Mouse (Mus musculus) liver, embryonic 13.5 days (tissue): Measurements from ENCODE around the gene Bad. TPM values are rescaled to one million over a fixed set of nuclear protein-coding genes. Genes with fewer than 3 reads are reported as not detected.

ENCODE experiments used
- ATAC-seq: fragments of 200-750 bp; cut with Nextera tagmentation; 2 replicates; pipeline ENCODE4 v1.8.0; 2017; ENCODE audit warnings: low read depth, mild to moderate bottlenecking, moderate number of reproducible peaks, moderate library complexity
- DNase-seq: peaks from one replicate; pipeline ENCODE4 v3.0.0; 2022
- H3K27ac ChIP-seq: fragments of 300-500 bp; sonication (generic); 2 replicates; pipeline ENCODE4 v1.5.1; 2015; ENCODE audit warnings: moderate library complexity, mild to moderate bottlenecking, inconsistent platforms
- H3K27me3 ChIP-seq: fragments of 300-500 bp; sonication (generic); 2 replicates; pipeline ENCODE4 v1.6.1; 2015; ENCODE audit warnings: mild to moderate bottlenecking, inconsistent platforms
- H3K36me3 ChIP-seq: fragments of 300-500 bp; sonication (generic); 2 replicates; pipeline ENCODE4 v1.6.1; 2015; ENCODE audit warnings: mild to moderate bottlenecking, inconsistent platforms
- H3K4me1 ChIP-seq: fragments of 300-500 bp; sonication (generic); replicated peaks from 2 replicates; pipeline ENCODE4 v1.6.1; 2015; ENCODE audit warnings: inconsistent platforms
- H3K4me2 ChIP-seq: fragments of 300-500 bp; sonication (generic); 2 replicates; pipeline ENCODE4 v1.6.1; 2015; ENCODE audit warnings: inconsistent platforms, mild to moderate bottlenecking, moderate library complexity
- H3K4me3 ChIP-seq: fragments of 300-500 bp; sonication (generic); replicated peaks from 2 replicates; pipeline ENCODE4 v1.5.1; 2015; ENCODE audit warnings: mild to moderate bottlenecking, inconsistent platforms
- H3K9ac ChIP-seq: fragments of 300-500 bp; sonication (generic); 2 replicates; pipeline ENCODE4 v1.6.1; 2015; ENCODE audit warnings: mild to moderate bottlenecking, inconsistent platforms
- H3K9me3 ChIP-seq: fragments of 300-500 bp; sonication (generic); replicated peaks from 2 replicates; pipeline ENCODE4 v1.6.1; 2016; ENCODE audit warnings: inconsistent platforms
- WGBS: fragments of 180-500 bp; shearing (Covaris S2); methylation state at CpG from one replicate; pipeline ENCODE4 v1.1.7; 2015; ENCODE audit not compliant: insufficient replicate concordance; 5-methylcytosine and 5-hydroxymethylcytosine counted together
- polyA plus RNA-seq: library from polyadenylated mRNA; unstranded; fragments of >200 nt; fragmentation: Nextera tagmentation; extraction: Ambion mirVana; gene quantifications from 2 replicates; pipeline ENCODE4 v1.2.1, GENCODE M21; 2015

Gene Bad
- polyA plus RNA-seq, 1 experiment from 2014 or later = 32.2 TPM

- H3K27ac ChIP-seq = peak overlapping the region; percentile 93
- H3K9me3 ChIP-seq = no peaks in the 10 kb centered on the region
- peak overlapping the region; percentile 92 for H3K4me2 ChIP-seq
- H3K9ac ChIP-seq = peak overlapping the region; percentile 82
- peak; percentile 74 for ATAC-seq
- H3K4me3 ChIP-seq = peak overlapping the region; percentile 74
- peaks cover 14% of the 10 kb centered on the region for H3K36me3 ChIP-seq
- WGBS = under 1% methylated on average over 35 of the region's 35 CpGs
- no peaks in the 10 kb centered on the region for H3K27me3 ChIP-seq
- peak; percentile 84 for DNase-seq
- H3K4me1 ChIP-seq = peaks cover 51% of the 10 kb centered on the region
Measured at GRCm38 (mm10) chr19:6951381-6951968, 9.8 kb downstream of the Bad start.

- DNase-seq = peak; percentile 54
- peaks cover 14% of the 10 kb centered on the region for H3K36me3 ChIP-seq
- peak overlapping the region; percentile 93 for H3K27ac ChIP-seq
- peak; percentile 45 for ATAC-seq
- H3K4me2 ChIP-seq = peak overlapping the region; percentile 92
- no peaks in the 10 kb centered on the region for H3K9me3 ChIP-seq
- H3K4me3 ChIP-seq = peak overlapping the region; percentile 74
- H3K4me1 ChIP-seq = peaks cover 51% of the 10 kb centered on the region
- WGBS = 3% methylated on average over 31 of the region's 31 CpGs
- peak overlapping the region; percentile 82 for H3K9ac ChIP-seq
- no peaks in the 10 kb centered on the region for H3K27me3 ChIP-seq
Measured at GRCm38 (mm10) chr19:6951994-6952711, 10.5 kb downstream of the Bad start.

GRCm38 (mm10) chr19:6952712-6953037 lies 11.0 kb downstream of the Bad start:
- 0 out of 2 replicates have a peak, but pooled peaks have one; percentile 3 for ATAC-seq
- Histone ChIP-seq H3K27me3 (no peaks in the 10 kb centered on the region), H3K4me2 (peak overlapping the region; percentile 92), H3K36me3 (peaks cover 17% of the 10 kb centered on the region), H3K4me3 (peak overlapping the region; percentile 74), H3K27ac (peak overlapping the region; percentile 93), H3K9me3 (no peaks in the 10 kb centered on the region), H3K4me1 (peaks cover 51% of the 10 kb centered on the region), H3K9ac (peak overlapping the region; percentile 82)
- DNase-seq = no peak
- 0% methylated on average over 3 of the region's 3 CpGs for WGBS

GRCm38 (mm10) chr19:6954046-6954445 lies 12.4 kb downstream of the Bad start:
- H3K4me2 ChIP-seq = no peak overlapping the region
- H3K9ac ChIP-seq = no peak overlapping the region
- peaks cover 39% of the 10 kb centered on the region for H3K4me1 ChIP-seq
- no peak for DNase-seq
- no peak overlapping the region for H3K4me3 ChIP-seq
- no peaks in the 10 kb centered on the region for H3K9me3 ChIP-seq
- 75% methylated on average over 9 of the region's 9 CpGs for WGBS
- H3K36me3 ChIP-seq = peaks cover 29% of the 10 kb centered on the region
- ATAC-seq = no peak
- H3K27ac ChIP-seq = no peak overlapping the region
- no peaks in the 10 kb centered on the region for H3K27me3 ChIP-seq

GRCm38 (mm10) chr19:6955424-6955823 lies 13.8 kb downstream of the Bad start:
- Histone ChIP-seq H3K27me3 (no peaks in the 10 kb centered on the region), H3K4me1 (peaks cover 25% of the 10 kb centered on the region), H3K27ac (no peak overlapping the region), H3K36me3 (peaks cover 39% of the 10 kb centered on the region), H3K4me2 (no peak overlapping the region), H3K9ac (no peak overlapping the region), H3K9me3 (no peaks in the 10 kb centered on the region), H3K4me3 (no peak overlapping the region)
- WGBS = 79% methylated on average over 7 of the region's 7 CpGs
- ATAC-seq (no peak), DNase-seq (no peak)

GRCm38 (mm10) chr19:6956461-6956860 lies 14.8 kb downstream of the Bad start:
- Histone ChIP-seq H3K27me3 (no peaks in the 10 kb centered on the region), H3K36me3 (peaks cover 45% of the 10 kb centered on the region), H3K9ac (no peak overlapping the region), H3K4me3 (no peak overlapping the region), H3K9me3 (no peaks in the 10 kb centered on the region), H3K27ac (no peak overlapping the region), H3K4me1 (peaks cover 20% of the 10 kb centered on the region), H3K4me2 (no peak overlapping the region)
- 82% methylated on average over 10 of the region's 10 CpGs for WGBS
- no peak for ATAC-seq
- no peak for DNase-seq

- H3K27ac ChIP-seq = no peak overlapping the region
- peaks cover 7% of the 10 kb centered on the region; the same call in 1 of the 2 replicates for H3K27me3 ChIP-seq
- H3K4me1 ChIP-seq = peaks cover 63% of the 10 kb centered on the region
- no peak for DNase-seq
- WGBS = 11% methylated on average over 15 of the region's 15 CpGs
- ATAC-seq = no peak
- H3K36me3 ChIP-seq = peaks cover 21% of the 10 kb centered on the region; the same call in 1 of the 2 replicates
- peak overlapping the region; percentile 95 for H3K4me2 ChIP-seq
- peak overlapping the region; percentile 71 for H3K4me3 ChIP-seq
- H3K9ac ChIP-seq = peak overlapping the region; percentile 80
- H3K9me3 ChIP-seq = no peaks in the 10 kb centered on the region
Measured at GRCm38 (mm10) chr19:6968491-6969271, 27.0 kb downstream of the Bad start.

- peak overlapping the region; percentile 95 for H3K4me2 ChIP-seq
- no peaks in the 10 kb centered on the region for H3K9me3 ChIP-seq
- peaks cover 69% of the 10 kb centered on the region for H3K4me1 ChIP-seq
- ATAC-seq = no peak
- peak overlapping the region; percentile 80 for H3K9ac ChIP-seq
- WGBS = 2% methylated on average over 20 of the region's 20 CpGs
- H3K27me3 ChIP-seq = peaks cover 7% of the 10 kb centered on the region; the same call in 1 of the 2 replicates
- DNase-seq = no peak
- H3K36me3 ChIP-seq = peaks cover 18% of the 10 kb centered on the region; the same call in 1 of the 2 replicates
- H3K4me3 ChIP-seq = peak overlapping the region; percentile 71
- no peak overlapping the region for H3K27ac ChIP-seq
Measured at GRCm38 (mm10) chr19:6969291-6969664, 27.6 kb downstream of the Bad start.

GRCm38 (mm10) chr19:6969665-6970381 lies 28.2 kb downstream of the Bad start:
- Histone ChIP-seq H3K36me3 (peaks cover 13% of the 10 kb centered on the region; the same call in 1 of the 2 replicates), H3K4me1 (peaks cover 73% of the 10 kb centered on the region), H3K27ac (peak overlapping the region; percentile 57; the same call in 1 of the 2 replicates), H3K9me3 (no peaks in the 10 kb centered on the region), H3K9ac (peak overlapping the region; percentile 80), H3K27me3 (peaks cover 7% of the 10 kb centered on the region; the same call in 1 of the 2 replicates), H3K4me2 (peak overlapping the region; percentile 95), H3K4me3 (peak overlapping the region; percentile 71)
- DNase-seq = peak; percentile 67
- peak; percentile 73 for ATAC-seq
- WGBS = under 1% methylated on average over 55 of the region's 55 CpGs

- Histone ChIP-seq H3K9ac (peak overlapping the region; percentile 80), H3K9me3 (no peaks in the 10 kb centered on the region), H3K4me3 (peak overlapping the region; percentile 71), H3K27ac (peak overlapping the region; percentile 57), H3K27me3 (peaks cover 7% of the 10 kb centered on the region; the same call in 1 of the 2 replicates), H3K4me2 (peak overlapping the region; percentile 95), H3K36me3 (peaks cover 5% of the 10 kb centered on the region; the same call in 1 of the 2 replicates), H3K4me1 (peaks cover 77% of the 10 kb centered on the region)
- ATAC-seq (no peak), DNase-seq (no peak)
- whole genome bisulfite sequencing = 22% methylated on average over 11 of the region's 11 CpGs
Measured at GRCm38 (mm10) chr19:6970460-6971085, 28.9 kb downstream of the Bad start.
